Mouse (Mus musculus) embryonic stem cell, embryonic (primary cell): ENCODE measurements around the gene Cd160.

ENCODE experiments used
- CTCF ChIA-PET, 4 experiments: fragments of 300-600 bp in 2 of 4; fragments of 350-600 bp in 2 of 4; sonication (Branson Sonifier 250); formaldehyde crosslinking; loops; one replicate each; lab custom pipeline; 2022; ENCODE audit warnings: inconsistent platforms in 2 of 4; lab: Charles Lee
- POLR2A ChIA-PET, 4 experiments: fragments of 300-600 bp in 2 of 4; fragments of 350-600 bp in 2 of 4; sonication (Branson Sonifier 250); formaldehyde crosslinking; loops; one replicate each; lab custom pipeline; 2022; ENCODE audit warnings: antibody characterized with exemption in 4 of 4, inconsistent platforms in 1 of 4; lab: Charles Lee

Gene Cd160

GRCm38 (mm10) chr3:96828984-96829383, at the start of gene Cd160, which contains the start of gene Pdzk1:
Gene Cd160, minus strand, starts transcription at chr3:96829351.
Gene Pdzk1, plus strand, starts transcription at chr3:96829284.
- POLR2A ChIA-PET: interaction anchor here (0.6 to 2.0 kb wide), 11 partner anchors 8 to 561 kb away, joined by 3 to 15 read pairs (median 3); no protein-coding TSS in a partner anchor
- CTCF ChIA-PET: interaction anchor here in 2 of 4 experiments (1.3 to 1.8 kb wide), 3 partner anchors 16 to 121 kb away, joined by 3 to 6 read pairs (median 3); partner anchors contain the start of gene Nudt17 (in 1 of the 2)

GRCm38 (mm10) chr3:96874808-96875571, 45.8 kb upstream of the Cd160 start:
- POLR2A ChIA-PET: interaction anchor here in 2 of 4 experiments (0.6 to 1.5 kb wide), 5 partner anchors 9 to 147 kb away, joined by 3 to 4 read pairs (median 3); no protein-coding TSS in a partner anchor
- CTCF ChIA-PET: no interaction called here

- POLR2A ChIA-PET: no interaction called here
- CTCF ChIA-PET: no interaction called here
Measured at GRCm38 (mm10) chr3:96872501-96872900, 43.4 kb upstream of the Cd160 start.

- ChIA-PET POLR2A (no interaction called here), CTCF (interaction anchor here in 1 of 4 experiments (0.6 kb wide), 1 partner anchor 927 kb away, joined by 4 read pairs; no protein-coding TSS in a partner anchor)
Measured at GRCm38 (mm10) chr3:96871070-96871469, 41.9 kb upstream of the Cd160 start.

- CTCF ChIA-PET: no interaction called here
Measured at GRCm38 (mm10) chr3:96870270-96870669, 41.1 kb upstream of the Cd160 start.

GRCm38 (mm10) chr3:96869091-96869490, 39.9 kb upstream of the Cd160 start:
- CTCF ChIA-PET: no interaction called here
- POLR2A ChIA-PET: interaction anchor here in 1 of 4 experiments (1.8 kb wide), 1 partner anchor 61 kb away, joined by 9 read pairs; no protein-coding TSS in a partner anchor

More at GRCm38 (mm10) chr3:96870270-96870669, 41.1 kb upstream of the Cd160 start:
- POLR2A ChIA-PET: no interaction called here

- POLR2A ChIA-PET: interaction anchor here in 2 of 4 experiments (0.9 to 1.8 kb wide), 3 partner anchors 23 to 60 kb away, joined by 3 to 9 read pairs (median 3); partner anchors contain the start of gene Gpr89 (in 1 of the 2)
Measured at GRCm38 (mm10) chr3:96868566-96868965, 39.4 kb upstream of the Cd160 start.

GRCm38 (mm10) chr3:96867863-96868262, 38.7 kb upstream of the Cd160 start:
- CTCF ChIA-PET: no interaction called here
- POLR2A ChIA-PET: interaction anchor here in 2 of 4 experiments (0.5 to 1.8 kb wide), 6 partner anchors 18 to 255 kb away, joined by 3 to 9 read pairs (median 3); partner anchors contain the start of genes Cd160 (in 1 of the 2), Gpr89 (in 1 of the 2) and Pdzk1 (in 1 of the 2)

More at GRCm38 (mm10) chr3:96868566-96868965, 39.4 kb upstream of the Cd160 start:
- CTCF ChIA-PET: no interaction called here

GRCm38 (mm10) chr3:96860498-96860897, 31.3 kb upstream of the Cd160 start:
- ChIA-PET POLR2A (interaction anchor here in 1 of 4 experiments (0.6 kb wide), 1 partner anchor 132 kb away, joined by 4 read pairs; no protein-coding TSS in a partner anchor), CTCF (no interaction called here)

- ChIA-PET POLR2A (interaction anchor here in 3 of 4 experiments (0.6 to 2.0 kb wide), 4 partner anchors 22 to 48 kb away, joined by 3 to 5 read pairs (median 3); no protein-coding TSS in a partner anchor), CTCF (no interaction called here)
Measured at GRCm38 (mm10) chr3:96855833-96856232, 26.7 kb upstream of the Cd160 start.

- ChIA-PET CTCF (interaction anchor here in 1 of 4 experiments (1.0 kb wide), 1 partner anchor 42 kb away, joined by 3 read pairs; no protein-coding TSS in a partner anchor), POLR2A (interaction anchor here in 2 of 4 experiments (0.6 to 2.0 kb wide), 3 partner anchors 36 to 128 kb away, joined by 3 to 5 read pairs (median 3); no protein-coding TSS in a partner anchor)
Measured at GRCm38 (mm10) chr3:96854376-96854775, 25.2 kb upstream of the Cd160 start.

- CTCF ChIA-PET: no interaction called here
Measured at GRCm38 (mm10) chr3:96852561-96852960, 23.4 kb upstream of the Cd160 start.

GRCm38 (mm10) chr3:96849168-96849727, 20.1 kb upstream of the Cd160 start:
- CTCF ChIA-PET: interaction anchor here in 1 of 4 experiments (0.6 kb wide), 1 partner anchor 87 kb away, joined by 10 read pairs; no protein-coding TSS in a partner anchor
- POLR2A ChIA-PET: interaction anchor here in 3 of 4 experiments (0.5 to 1.6 kb wide), 6 partner anchors 9 to 748 kb away, joined by 3 to 7 read pairs (median 4); no protein-coding TSS in a partner anchor

More at GRCm38 (mm10) chr3:96852561-96852960, 23.4 kb upstream of the Cd160 start:
- POLR2A ChIA-PET: interaction anchor here in 1 of 4 experiments (1.3 kb wide), 1 partner anchor 13 kb away, joined by 4 read pairs; no protein-coding TSS in a partner anchor

GRCm38 (mm10) chr3:96848470-96848869, 19.3 kb upstream of the Cd160 start:
- ChIA-PET POLR2A (interaction anchor here in 2 of 4 experiments (1.2 to 1.4 kb wide), 4 partner anchors 8 to 40 kb away, joined by 4 to 7 read pairs (median 5); no protein-coding TSS in a partner anchor), CTCF (interaction anchor here in 1 of 4 experiments (0.6 kb wide), 1 partner anchor 88 kb away, joined by 10 read pairs; no protein-coding TSS in a partner anchor)

- ChIA-PET POLR2A (interaction anchor here in 1 of 4 experiments (1.4 to 1.7 kb wide), 2 partner anchors 10 to 39 kb away, joined by 4 read pairs; no protein-coding TSS in a partner anchor), CTCF (interaction anchor here in 1 of 4 experiments (0.6 kb wide), 1 partner anchor 170 kb away, joined by 3 read pairs; no protein-coding TSS in a partner anchor)
Measured at GRCm38 (mm10) chr3:96847661-96848060, 18.5 kb upstream of the Cd160 start.

GRCm38 (mm10) chr3:96846985-96847384, 17.8 kb upstream of the Cd160 start:
- CTCF ChIA-PET: interaction anchor here in 1 of 4 experiments (0.6 kb wide), 1 partner anchor 170 kb away, joined by 3 read pairs; no protein-coding TSS in a partner anchor
- POLR2A ChIA-PET: interaction anchor here in 1 of 4 experiments (1.4 to 1.7 kb wide), 2 partner anchors 10 to 39 kb away, joined by 4 read pairs; no protein-coding TSS in a partner anchor

- ChIA-PET POLR2A (interaction anchor here in 1 of 4 experiments (0.7 kb wide), 1 partner anchor 22 kb away, joined by 3 read pairs; no protein-coding TSS in a partner anchor), CTCF (no interaction called here)
Measured at GRCm38 (mm10) chr3:96845806-96846205, 16.7 kb upstream of the Cd160 start.

- CTCF ChIA-PET: no interaction called here
- POLR2A ChIA-PET: no interaction called here
Measured at GRCm38 (mm10) chr3:96845191-96845590, 16.0 kb upstream of the Cd160 start.
